Mouse (Mus musculus) cortical plate, adult 2 months (tissue): ENCODE results near the gene Itpkc.

Experiments
- CTCF ChIP-seq: fragments of 200-500 bp; IDR thresholded peaks from 2 replicates; pipeline ENCODE4 v1.5.1; 2011; ENCODE audit warnings: mild to moderate bottlenecking, control low read depth, low read length; ENCODE audit not compliant: insufficient read depth; ENCODE audit errors: extremely low read depth
- POLR2A ChIP-seq: fragments of 200-500 bp; IDR thresholded peaks from 2 replicates; pipeline ENCODE4 v1.6.1; 2011; ENCODE audit warnings: mild to moderate bottlenecking, low read length, control low read depth; ENCODE audit not compliant: insufficient read depth; ENCODE audit errors: extremely low read depth

DNA sequence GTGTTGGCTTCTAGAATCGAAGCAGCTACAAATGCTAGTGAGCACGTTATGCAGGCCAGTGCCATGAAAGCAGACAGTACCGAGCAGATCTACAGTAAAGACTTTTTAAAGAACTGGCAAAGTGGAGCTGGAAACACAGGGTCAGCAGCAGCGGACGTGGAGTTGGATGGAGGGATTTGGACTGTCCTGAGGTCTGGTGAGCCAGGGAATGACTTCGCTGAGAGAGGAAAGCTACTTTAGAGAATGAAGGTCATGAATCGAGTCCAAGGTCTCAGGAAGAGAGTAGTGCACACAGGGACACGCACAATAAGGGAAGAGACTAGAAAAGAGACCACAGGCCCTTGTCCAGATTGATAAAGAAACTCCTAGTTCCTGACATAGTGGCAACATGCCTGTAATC lies 30.8 kb downstream of the Itpkc start:
- no peak for TF ChIP-seq POLR2A
- no peak for TF ChIP-seq CTCF
